Mouse (Mus musculus) gastrocnemius, postnatal 25 days (tissue): ENCODE results near the gene Tomm40. TPM values are rescaled to one million over a fixed set of nuclear protein-coding genes. Genes with fewer than 3 reads are reported as not detected.
"Not testable (repeated sequence)": the region's sequence is repeated elsewhere in the genome, so short reads cannot be mapped to it uniquely, and the experiment has no call there.

ENCODE experiments used
- DNase-seq: peaks from one replicate; pipeline ENCODE4 v3.0.0; 2022
- total RNA-seq, 2 experiments: library from RNA; stranded (reverse); gene quantifications; 1 replicate in 1 of 2; 2 replicates in 1 of 2; pipeline ENCODE4 v1.2.3; 2021

The Tomm40 gene
- total RNA-seq, 2 experiments from 2014 or later: 45.1 to 45.4 TPM

DNA sequence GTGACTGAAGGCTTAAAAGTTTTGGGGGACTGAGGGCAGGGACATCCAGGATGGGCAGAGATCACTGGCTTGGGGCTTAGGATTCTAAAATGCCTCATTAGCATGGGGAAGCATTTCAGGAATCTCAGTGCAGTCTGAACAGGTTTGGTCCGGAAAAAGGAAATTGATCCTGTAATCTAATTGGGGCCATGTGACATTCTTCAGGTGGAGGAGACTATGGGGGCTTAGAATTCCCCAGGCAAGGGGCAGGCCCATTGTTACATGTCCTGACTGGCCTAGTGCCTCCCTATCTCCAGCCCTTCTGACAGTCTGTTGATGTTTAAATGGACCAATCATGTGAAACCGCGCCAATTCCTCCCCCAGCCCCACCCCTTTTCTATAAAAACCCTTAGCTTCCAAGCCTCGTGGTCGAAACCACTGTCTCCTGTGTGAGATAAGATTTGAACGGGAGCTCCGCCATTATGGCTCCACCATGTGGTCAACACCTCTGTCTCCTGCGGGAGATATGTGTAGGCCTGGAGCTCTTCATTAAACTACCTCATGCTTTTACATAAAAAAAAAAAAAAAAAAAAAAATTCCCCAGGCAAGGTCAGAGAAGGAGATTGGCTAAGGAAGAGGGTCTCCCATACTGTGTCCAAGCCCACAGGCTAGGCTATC, 28.2 kb downstream of the Tomm40 start:
- DNase-seq: not testable (repeated sequence)

- no peak for DNase-seq
These were observed 28.7 kb downstream of the Tomm40 start for GRCm38 (mm10) chr7:19686521-19686920.

DNA sequence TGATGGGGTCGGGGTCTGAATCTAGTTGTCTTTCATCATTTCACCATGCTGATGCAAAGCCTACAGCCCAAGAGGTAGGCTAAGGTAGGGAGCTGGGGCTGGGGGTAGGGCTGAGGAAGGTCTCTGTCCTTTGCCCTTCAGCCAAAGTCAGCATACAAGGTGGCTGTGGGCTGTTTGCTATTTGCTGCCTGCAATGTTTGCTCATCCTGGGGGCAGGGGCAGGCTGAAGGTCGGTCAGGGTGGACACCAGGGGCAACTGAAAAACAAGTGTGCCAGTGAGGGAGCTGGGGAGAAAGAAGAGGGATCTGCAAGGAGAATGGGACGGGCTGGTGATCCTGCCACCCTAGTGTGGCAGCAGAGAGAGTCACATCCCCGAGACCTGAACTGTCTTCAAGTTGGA, 29.9 kb downstream of the Tomm40 start:
- no peak for DNase-seq

DNA sequence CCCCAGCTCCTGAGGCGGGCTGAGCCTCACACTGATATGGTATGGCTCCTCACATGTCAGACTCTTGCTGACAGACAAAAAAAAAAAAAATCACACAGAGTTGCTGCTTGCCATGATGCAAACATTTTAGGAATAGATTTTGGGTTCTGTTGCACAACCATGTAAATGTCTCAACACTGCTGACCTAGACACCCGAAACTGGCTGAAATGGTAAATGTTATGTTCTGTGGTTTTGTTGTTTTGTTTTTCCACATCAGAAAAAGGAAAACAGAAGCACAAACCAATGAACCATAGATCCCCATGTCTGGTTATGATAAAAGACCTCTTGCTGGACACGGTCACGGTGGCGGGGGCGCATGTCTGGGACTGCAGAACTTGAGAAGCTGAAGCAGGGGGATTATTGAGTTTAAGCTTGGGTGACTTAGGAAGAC, 31.5 kb downstream of the Tomm40 start:
- DNase-seq: no peak

DNA sequence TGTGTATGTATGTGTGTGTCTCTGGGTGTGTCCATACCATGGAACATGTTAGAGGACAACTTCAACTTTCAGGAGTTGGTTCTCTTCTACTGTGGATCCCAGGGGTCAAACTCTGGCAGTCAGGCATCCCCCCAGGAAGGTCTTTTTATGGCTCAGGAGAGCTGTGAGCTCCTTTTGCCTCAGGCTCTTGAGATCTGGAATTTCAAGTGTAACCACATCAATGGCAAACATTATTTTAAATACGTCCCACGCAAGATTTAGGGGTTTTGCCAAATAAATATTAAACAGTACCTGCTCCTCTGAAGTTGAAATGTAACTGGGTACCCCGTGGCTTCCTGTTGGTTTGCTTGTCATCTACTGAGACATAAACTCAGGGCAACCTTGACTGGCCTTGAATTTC, 32.3 kb downstream of the Tomm40 start:
- no peak for DNase-seq

GRCm38 (mm10) chr7:19681202-19681694, 34.0 kb downstream of the Tomm40 start, which contains the start of the genes Gm44805 and Apoc4:
Gene Gm44805 (minus strand): TSS chr7:19681423.
Gene Apoc4 (minus strand): TSS chr7:19681479.
- DNase-seq: no peak

DNA sequence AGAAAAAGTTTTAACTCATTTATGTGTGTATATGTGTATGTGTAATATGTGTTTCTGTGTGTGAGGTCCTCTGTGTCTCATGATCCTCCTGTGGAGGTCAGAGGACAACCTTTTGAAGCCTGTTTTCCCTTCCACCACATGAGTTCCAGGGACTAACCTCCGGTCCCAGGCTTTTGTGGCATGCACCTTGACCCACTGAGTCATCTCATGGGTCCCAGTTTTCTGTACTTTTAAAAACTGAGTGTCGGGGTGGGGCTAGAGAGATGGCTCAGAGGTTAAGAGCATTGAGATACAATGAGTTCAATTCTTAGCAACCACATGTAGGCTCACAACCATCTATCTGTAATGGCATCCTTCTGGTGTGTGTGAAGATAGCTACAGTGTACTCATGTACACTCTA, 34.5 kb downstream of the Tomm40 start:
- DNase-seq: no peak

GRCm38 (mm10) chr7:19678901-19679300, 36.3 kb downstream of the Tomm40 start:
- DNase-seq: no peak

GRCm38 (mm10) chr7:19677872-19678271, 37.4 kb downstream of the Tomm40 start, which contains the start of gene Apoc2:
Gene Apoc2 (minus strand): TSS chr7:19677941.
- no peak for DNase-seq

DNA sequence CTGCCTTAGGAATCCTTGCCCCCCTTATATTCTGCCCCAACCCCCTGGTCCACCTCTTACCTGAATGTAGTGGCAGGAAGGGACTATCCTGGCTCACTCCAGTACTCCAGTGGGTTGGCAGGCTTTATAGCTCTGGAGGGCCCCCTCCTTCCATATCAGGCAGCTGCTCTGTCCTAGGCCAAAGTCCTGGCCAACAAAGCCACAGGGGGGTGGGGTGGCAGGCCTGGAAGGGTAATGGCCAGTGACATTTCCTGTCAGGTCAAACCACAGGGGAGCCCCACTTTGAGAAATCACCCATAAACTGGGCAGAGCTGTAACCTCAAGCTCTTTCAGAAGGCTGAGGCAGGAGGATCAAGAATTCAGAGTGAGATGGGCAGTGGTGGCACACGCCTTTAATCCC, 38.6 kb downstream of the Tomm40 start:
- DNase-seq: no peak

GRCm38 (mm10) chr7:19675824-19676223, 39.4 kb downstream of the Tomm40 start:
- no peak for DNase-seq

GRCm38 (mm10) chr7:19673083-19673699, 42.0 kb downstream of the Tomm40 start:
- no peak for DNase-seq

DNA sequence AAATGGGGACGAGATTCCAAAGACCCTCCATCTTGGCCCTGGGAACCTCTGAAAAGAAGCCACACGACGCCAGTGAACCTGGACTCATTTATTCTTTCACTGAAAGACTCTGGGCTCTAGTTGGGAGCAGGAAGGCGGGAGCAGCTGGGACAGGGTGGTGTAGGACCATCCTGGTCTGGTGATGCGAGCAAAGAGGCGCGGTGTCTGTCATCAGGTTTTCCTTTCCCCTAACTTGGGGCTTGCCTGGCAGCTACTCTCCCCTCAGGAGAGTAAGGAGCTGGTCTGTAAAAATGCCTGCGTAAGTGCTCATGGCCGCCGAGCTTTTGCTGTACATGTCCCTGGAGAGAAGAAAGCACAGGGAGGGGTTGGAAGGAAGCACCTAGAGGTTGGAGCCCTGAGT, 43.7 kb downstream of the Tomm40 start:
- DNase-seq: no peak

DNA sequence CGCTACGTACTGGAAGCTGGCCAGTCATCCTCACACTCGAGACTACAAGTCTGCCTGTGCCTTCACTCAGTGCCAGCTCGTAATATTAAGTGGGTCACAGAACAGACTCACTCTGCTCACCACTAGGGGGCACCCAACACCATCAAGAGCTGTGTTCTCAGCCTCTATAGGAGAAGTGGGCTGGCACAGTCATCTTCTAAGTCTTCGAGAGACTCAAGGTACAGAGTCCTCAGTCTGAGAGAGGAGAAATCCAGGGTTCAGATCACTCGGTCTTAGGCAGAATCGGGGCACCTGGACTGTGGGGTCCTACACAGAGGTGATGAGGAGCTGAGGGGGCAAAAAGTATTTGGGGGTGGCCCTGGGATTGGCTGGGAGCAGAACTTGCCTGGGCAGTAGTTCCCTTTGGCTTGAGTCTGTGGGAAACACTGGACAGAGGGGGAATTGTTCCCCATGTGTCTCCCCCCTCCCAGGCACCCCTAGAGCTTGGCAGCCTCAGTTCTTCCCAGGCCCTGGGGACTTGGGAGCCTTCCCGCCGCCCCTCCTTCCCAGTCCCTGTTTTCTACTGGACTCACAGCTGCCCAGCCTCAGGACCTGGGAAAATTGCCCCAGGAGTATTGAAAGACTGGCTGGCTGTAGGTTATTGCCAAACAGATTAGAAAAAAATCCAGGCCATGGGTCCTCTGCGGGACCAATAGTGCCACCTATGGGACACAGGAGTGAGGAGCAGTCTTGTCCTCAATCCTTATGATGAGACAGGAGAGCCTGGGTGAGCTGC, 46.1 kb downstream of the Tomm40 start:
- DNase-seq: peak; percentile 81

DNA sequence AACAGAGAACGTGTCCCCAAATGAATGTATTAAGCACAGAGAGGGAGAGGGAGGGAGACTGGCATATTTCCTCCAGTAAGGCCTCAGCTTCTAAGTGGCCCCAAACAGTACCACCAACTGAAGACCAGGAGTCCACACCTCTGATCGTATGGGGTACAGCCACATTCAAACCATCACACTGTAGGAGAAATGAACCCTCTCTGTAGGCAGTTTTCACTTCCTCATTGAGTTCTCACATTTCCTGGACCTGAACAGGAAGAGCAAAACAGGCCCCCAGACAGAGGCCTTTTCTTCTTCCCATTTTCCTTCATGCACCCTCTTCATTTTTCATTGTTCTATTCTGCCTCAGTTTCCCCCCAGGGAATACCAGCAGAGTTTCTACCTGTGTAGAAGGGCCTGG, 47.8 kb downstream of the Tomm40 start:
- DNase-seq: no peak

DNA sequence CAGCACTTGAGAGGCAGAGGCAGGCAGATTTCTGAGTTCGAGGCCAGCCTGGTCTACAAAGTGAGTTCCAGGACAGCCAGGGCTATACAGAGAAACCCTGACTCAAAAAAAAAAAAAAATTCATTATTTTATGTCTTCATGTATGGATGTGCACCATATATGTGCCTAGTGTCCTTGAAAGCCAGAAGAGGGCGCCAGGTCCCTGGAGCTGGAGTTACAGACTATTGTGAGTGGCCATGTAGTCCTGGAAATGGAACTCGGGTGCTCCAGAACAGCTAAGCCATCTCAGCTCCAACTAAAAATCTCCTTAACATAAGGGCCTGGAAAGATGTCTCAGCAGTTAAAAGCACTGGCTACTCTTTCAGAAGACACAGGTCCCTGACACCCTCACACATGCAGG, 48.5 kb downstream of the Tomm40 start:
- DNase-seq: no peak

GRCm38 (mm10) chr7:19664955-19665841, 50.0 kb downstream of the Tomm40 start, which contains the start of gene Clptm1:
Gene Clptm1 (minus strand): TSS chr7:19665033.
- DNase-seq: peak; percentile 96

GRCm38 (mm10) chr7:19664455-19664954, 50.7 kb downstream of the Tomm40 start:
- DNase-seq: no peak

- DNase-seq: no peak
These were observed 51.3 kb downstream of the Tomm40 start for GRCm38 (mm10) chr7:19663940-19664339.

DNA sequence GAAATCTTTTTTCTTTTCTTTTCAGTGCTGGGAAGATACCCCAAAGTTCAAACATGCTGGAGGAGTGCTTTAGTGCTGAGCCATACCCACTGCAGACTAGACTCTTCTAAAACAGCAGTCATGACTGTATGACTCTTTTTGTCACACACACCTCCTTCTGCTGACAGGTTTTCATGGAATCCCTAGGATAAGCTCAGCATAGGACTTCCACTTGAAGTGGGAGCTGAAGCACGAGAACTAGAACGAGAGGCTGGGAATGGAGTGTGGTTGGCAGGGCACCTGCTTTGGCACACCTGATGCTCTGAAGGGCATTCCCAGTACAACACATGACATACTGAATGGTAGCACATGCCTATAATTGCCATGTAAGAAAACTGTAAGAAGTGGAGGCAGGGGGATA, 62.6 kb downstream of the Tomm40 start:
- DNase-seq: no peak
